Mouse (Mus musculus): Measurements from ENCODE around the gene Gm37240.

Gm37240 gene

DNA sequence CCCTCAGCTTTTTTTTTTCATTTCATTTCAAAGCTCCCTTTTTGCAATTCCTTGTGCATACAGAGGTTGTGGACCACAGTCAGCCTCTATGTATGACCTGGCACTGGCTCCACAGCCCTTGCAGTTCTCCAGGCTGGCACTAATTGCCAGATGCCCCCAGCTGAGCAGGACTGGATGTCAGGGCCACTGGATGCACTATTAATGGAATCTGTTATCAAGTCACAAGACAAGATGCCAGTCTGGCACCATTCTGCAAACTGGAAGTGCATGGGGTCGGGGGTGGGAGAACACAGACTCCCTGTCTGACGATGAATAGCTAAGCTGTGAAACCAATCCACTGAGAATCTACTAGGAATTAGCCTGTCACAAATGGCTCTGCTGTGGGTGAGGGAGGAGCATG lies 336.0 kb downstream of the Gm37240 start:
- no peak for DNase-seq

DNA sequence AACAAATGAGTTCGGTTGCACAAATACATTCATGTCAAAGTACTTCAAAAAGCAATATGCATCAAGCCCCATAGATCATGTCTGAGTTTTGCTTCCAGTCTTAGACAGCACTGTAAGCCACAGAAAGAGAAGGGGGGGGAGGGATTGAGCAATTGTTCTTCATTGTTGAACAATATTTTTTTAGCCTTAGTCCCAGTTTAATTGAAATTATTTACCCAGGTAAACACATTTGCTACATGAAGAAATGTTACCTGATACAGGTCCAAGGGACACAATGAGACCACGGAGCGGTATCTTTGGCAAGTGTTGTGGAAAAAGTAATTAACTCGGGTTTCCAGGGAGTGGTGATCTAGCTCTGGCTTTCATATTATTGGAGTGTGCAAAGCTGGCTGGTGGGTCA lies 337.0 kb downstream of the Gm37240 start:
- no peak for DNase-seq

DNA sequence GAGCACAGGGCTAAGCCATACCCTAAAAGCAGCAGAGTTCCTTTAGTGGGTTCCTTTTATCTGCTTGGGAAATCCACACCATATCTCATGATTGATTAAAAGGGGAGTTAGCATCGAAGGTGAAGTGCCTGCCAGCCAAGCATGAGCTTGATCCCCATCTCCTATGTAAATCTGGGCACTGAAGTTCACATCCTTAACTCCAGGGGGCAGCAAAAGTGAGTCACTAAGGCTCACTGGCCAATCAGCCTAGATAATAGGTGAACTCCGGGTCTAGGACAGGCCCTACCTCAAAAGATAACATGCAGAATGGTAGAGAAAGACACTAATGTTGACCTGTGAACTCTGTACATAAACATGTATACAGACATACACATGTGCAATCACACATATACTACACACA lies 343.7 kb downstream of the Gm37240 start:
- peak in 1 of 2 experiments; percentile 2 for DNase-seq

DNA sequence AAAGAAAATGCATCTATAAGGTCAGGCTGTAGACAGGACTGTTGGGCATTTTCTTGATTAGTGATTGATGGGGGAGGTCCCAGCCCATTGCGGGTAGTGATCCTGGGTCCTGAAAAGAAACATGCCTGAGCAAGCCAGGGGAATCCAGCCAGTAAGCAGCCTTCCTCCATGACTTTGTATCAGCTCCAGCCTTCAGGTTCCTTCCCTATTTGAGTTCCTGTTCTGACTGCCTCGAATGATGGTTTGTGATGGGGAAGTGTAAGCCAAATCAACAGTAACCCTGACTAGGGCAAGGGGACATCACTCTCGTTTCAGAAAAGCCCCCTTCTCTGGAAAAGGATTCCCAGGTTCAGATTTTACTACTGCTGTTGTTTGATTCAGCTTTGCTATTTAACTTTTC lies 344.6 kb downstream of the Gm37240 start:
- DNase-seq, result no peak

DNA sequence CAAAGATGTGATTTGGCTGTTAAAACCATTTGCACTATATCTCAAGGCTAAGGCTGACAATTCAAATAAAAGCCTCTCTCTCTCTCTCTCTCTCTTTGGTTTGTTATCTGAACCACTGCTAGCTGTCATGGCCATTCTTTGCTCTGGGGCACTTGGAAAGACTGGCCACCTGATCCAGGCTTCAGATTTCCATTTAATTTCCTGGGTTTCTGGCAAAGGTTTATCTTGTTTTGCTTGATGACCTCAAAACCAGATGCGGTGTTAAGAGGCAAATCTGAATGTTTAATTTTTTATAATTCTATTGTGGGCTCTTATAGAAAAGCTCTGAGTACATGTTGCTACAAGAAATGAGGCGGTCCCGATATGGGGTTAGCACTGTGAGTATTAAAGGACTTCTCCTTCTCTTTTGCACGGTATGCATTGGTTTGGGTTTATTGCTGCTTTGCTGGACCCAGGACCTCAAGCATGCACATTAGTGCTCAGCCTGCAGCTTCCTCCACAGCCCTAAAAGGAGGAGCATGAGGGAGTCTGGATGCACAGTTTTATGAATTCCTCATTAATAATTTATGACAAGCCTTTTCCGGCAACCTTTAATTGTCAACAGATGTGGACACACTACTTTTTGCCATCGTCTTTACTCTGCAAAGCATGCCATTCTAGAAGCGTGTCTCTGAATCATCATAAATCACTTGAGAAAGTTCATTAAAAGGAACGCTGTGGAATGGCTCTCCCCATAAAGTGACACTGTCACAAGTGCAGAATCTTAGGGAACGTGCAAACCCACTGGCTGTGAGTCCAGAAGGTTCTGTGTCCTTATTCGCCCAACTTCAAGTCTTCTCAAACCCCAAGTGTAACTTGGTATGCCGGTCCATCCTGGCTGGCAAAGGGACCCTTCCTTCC lies 351.4 kb downstream of the Gm37240 start:
- no peak for DNase-seq

DNA sequence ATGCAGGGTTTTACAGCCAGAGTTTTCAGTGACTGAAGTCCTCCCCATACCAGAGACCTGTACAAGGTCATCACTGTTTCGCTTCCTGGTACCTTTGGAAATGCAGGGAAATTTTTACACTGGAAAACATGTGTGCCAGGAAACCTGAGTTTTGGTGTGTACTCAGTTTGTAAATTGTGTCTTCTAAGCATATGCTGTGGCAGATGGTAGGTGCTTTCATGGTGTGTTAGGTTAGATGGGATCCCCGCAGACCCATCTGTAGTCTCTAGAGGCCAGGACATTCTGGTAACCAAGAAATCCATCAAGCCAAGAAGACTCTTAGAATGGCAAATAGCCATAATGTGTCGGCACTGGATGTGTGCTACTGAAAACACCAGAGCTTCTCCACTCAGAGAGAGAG lies 352.3 kb downstream of the Gm37240 start:
- DNase-seq, result no peak

DNA sequence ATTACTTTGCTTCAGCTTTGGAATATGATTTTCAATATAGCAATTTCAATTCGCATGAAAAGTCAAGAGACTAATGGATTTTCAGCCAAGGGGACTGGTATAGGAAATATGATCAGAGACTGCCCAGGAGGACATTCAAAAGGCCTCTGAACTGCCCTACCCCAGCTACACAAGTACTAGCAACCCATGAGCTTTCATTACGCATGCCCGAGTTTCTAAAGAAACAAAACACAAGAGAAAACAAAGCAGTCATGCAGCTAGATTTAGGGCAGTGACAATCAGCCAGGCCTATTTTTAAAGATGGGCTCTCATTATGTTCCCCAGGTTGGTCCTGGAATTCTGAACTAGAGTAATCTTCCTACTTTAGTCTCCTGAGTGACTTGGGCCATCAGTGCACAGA lies 354.9 kb downstream of the Gm37240 start:
- no peak for DNase-seq

DNA sequence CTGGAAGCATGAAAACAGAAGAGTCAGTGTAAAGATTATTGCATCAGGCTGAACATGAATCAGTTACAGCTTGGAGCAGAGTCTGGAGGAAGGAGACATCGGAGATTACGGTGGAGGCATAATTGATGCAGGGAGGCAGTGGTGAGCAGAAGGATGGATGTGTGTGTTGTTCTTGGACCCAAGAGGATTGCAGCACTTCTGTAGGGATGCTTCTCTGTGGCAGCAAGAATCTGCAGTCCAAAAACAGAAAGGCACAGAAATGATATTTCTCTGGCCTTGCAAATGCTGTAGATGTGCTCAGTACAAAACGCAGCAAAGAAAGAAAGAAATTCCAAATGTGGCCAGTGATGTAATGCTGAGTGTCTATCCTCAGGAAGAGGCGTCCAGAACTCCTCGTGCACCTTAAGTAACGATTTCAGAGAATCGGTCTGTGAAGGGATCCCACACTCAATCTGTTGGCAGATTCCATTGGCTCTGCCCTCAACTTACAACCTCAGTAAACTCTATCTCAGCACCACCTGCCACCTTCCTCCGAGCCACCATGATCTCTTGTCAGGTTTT lies 356.6 kb downstream of the Gm37240 start:
- DNase-seq, result no peak

DNA sequence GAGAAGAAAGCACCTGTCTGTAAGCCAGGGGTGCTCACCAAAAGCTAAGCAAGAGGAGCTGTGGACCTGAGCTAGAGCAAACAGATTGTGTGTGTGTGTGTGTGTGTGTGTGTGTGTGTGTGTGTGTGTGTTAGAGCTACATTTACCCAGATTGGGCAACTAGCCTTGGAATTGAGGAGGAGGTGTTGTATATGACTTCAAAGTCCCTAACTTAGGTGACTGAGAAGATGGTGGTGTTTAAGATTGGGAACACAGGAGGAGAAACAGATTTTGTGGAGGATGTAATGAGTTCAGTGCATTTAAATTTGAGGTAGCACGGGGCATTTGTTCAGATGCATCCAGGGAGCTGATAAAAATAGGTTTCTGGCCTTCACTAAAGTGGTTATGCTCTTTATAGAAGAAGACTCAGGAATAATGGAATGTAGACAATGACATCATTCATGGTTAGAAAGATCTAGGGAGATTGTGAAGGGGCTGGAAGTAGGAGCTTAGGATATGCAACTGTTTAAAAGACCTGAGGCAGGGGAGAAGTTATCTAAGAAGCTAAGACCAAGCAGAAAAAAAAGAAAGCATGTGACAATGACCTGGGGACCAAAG lies 365.9 kb downstream of the Gm37240 start:
- no peak for DNase-seq

DNA sequence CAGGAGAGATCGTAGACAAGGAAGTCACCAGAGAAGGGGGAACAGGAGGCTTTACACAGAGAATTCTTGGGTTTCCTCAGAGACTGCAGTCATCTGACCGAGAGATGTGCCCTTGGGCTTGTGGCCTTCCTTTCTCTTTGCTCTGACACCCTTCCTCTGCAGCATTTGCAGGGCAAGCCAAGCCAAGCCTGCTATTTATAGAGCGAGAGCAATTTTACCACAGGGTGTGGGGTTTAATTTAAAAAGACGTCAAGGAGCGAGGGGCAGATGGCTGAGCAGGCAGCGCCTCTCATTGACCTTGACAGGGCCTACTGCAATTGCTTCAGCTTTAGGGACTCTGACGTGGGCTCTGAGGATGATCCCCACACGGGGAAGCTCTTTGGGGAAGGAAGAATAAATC lies 368.6 kb downstream of the Gm37240 start:
- DNase-seq, result no peak

DNA sequence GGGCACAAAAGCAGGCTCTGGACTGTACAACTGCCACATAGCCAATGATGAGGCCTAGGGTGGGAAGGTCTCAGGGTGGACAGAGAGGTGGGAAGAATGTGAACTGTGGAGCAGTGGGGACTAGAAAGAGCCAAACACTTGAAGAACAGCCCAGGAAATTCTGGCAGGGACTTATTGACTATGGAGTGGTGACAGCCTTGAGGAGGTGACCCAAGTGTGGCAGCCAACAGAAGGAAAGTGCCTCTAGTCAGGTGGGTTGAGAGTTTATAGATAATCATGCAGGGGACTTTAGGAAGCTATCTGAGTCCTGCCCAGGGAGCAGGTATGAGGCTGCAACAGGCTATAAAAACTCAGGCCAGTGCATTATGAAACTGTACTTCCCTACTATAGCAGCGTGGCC lies 369.2 kb downstream of the Gm37240 start:
- DNase-seq, result no peak

DNA sequence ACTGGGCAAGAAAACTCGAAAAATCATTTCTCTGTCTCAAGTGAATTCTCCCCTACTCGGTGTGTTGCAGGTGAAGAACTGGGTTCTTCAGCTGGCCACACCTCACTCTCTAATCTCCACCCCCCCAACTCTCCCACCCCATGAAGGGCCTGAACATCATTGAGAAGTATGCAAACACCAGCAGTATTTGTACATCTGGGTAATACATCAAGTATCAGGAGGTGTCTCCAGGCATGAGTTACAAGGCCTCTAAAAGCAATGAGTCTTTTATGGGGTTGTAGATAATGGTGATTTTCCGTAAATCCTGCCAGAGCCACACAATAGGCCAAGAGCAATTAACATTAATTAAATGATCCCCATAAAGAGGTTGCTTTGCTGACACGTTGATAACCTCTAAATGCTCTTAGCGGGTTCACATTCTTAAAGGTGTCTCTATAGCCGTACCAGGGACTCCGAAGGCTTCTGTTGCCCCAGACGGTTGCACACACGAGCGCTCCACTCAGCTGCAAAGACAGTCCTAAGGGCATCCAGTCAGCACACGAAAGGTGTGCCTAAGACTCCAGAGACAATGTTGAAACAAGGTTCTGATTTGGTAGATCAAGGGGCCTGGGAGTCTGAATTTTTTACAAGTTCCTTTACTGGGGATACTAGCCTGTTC lies 370.4 kb downstream of the Gm37240 start:
- DNase-seq, result no peak

DNA sequence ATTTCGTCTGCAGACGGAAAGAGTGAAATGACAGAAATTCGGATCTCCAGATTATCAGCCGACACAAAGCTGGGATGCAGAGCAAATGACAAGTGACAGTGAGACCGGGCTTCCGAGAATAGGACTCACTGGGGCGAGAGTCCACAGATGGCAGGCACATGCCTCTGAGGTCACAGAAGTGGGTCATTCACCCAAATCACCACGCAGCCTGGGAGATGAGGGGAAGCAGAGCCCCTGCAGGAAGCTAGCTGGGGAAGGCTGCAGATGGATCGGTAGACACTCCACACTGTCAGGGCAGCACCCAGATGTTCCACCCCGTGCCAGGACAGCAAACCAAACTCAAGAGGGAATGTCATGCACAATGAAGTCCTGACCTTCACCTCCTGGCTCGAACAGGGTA lies 372.6 kb downstream of the Gm37240 start:
- no peak for DNase-seq

DNA sequence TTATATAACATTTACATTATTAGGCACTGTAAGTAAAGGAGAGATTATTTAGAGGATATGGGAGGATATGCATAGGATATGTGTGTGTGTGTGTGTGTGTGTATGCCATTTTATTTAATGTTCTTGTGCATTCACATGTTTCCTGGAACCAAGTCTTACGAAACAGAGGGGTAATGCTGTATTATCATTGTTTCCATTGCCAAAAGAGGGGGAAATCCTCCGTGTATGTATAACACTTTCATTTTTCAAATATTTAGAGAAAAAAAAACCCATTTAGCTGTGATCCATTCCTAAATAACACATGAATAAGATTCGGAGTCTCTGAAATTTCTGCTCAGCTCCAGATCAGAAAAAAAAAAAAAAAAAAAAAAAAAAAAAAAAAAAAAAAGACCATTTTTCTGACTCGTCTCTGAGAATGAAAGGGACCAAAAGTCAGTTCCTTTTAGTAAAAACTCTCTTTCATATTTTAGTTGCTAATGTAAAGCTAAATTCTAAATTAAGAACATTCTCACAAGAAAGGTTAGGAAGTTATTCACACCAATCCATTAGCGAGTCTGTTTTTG lies 378.5 kb downstream of the Gm37240 start:
- DNase-seq, result no peak

DNA sequence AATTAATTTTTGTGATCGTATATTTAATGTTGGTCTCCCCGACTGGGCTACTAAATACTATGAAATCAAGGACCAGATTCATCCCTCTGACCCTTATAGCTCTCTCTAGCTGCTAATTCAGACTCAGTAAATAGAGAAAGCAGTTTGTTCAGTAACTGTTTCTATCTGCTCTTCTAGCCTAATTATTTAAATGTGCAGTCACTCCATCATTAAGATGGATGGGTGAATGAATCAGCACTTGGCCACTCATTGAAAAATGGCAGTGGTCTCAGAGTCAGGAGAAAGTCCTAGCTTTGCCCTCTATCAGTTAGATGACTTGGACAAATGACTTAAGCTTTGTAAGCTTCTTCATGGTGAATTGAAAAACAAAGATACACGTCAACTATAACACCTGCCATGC lies 387.2 kb downstream of the Gm37240 start:
- DNase-seq, result no peak

DNA sequence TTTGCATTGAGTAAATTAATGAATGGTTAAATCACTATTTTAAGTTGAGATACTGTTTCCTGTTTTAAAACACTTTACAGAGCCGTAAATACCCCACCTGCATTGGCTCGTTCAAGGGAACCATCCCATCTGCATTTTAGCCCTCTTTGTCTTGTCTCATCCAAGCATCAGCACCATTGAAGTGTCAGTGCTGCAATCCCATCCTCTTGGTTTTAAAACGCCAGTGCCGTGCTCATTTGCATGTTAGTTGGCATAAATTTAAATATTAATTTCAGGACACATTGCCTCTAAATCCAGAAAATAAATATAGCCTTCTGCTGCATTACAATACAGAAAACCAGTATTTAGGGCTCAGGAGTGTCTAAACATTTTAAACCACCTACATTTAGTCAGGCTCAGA lies 391.2 kb downstream of the Gm37240 start:
- DNase-seq, result no peak

DNA sequence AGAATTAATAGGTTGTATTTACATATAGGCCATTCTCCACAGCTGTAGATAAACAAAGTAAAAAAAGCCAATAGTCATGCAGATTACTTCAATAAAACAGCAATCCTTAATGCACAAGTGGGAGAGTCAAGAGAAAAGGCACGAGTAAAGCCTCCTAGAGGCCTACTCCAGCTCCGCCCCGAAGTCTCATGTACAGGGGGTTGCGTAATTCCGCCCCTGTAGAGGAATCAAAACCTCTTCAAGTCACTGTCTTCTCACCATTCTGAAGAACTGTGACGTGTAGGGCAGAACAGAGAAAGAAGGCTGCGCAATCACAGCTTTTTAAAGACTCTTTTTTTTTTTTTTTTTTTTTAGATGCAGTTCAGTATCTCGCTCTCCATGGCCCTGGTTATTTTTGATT lies 393.5 kb downstream of the Gm37240 start:
- no peak for DNase-seq

DNA sequence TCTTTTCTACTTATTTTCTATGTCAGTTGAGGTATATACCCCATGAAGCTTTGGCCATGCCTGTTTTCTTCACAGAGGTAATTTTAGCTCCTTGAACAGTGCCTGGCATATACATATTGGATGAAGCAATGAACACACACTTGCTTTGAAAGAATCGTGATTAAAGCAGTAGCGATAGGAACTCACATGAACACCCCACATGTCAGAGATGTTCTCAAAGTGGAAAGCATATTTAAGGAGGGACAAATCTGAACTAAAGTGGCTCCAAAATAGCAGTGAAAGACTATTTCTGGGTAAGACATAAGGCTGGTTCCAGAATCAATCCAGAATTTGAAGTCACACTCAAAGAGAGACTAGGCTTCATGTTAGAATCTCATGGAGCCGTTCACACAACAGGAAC lies 397.1 kb downstream of the Gm37240 start:
- no peak for DNase-seq

DNA sequence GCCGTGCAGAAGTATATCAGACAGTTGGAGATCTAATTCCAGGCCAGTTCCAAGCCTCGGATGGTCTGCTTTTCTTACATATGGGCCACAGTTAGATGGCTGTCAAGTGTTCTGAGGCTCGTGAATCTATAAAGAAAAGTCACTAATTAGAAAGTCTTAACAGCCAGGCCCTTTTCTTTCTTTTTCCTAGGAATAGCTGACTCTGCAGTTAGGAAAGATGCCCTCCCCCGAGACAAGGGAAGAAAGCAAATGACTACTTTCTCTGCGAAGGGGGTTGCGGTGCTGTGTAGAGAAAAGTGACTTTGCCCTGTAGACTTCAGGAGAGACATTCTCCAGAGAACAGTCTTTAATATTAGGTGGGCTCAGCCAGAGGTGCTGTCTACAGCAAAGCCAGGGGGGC lies 399.9 kb downstream of the Gm37240 start:
- no peak for DNase-seq

DNA sequence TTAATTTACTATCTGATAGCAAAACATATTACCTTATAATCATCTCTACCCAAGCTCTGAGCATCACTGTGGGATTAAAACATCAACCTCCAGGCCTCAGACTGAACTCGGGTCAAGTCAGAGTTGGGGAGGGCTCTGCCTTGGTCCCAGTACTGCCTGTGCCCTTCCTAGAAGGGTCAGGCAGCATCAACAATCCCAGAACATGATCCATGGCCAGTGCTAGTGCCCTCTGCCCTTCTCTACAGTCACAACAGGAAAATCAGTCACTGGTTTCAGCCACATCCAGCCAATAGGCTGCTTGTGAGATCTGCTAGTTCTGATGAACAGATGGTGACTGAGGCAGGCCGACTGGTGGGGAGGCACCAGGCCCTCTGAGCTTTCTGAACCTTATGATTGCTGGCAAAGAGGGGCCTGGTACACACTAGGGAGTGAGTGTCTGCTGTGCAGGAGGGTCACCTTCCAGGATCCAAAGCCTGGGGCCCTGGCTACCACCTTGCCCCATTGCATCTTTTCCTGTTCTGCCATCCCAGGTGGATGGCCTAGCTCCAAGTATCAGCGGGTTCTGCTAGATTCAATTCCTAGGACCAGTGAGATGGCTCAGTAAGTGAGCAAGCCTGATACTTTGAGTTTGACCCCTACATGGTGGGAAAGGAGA lies 401.7 kb downstream of the Gm37240 start:
- no peak for DNase-seq

DNA sequence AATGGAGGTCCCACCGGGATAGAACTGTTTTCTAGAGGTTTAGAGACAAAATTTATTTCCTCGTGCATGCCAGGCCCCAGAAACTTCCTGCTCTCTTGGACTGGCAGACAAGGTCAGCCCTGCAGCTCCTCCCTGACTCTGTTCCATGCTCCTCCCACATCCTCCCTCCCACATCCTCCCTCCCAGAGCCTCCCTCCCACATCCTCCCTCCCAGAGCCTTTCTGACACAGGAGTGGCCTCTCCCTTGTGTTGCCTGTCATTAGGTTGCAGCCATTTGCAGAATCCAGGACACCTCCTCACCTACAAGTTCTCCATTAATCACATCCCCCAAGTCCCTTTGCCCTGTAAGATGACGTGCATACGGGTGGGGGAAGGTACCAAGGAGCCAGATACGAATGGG lies 404.7 kb downstream of the Gm37240 start:
- peak in 1 of 2 experiments; percentile 2 for DNase-seq

DNA sequence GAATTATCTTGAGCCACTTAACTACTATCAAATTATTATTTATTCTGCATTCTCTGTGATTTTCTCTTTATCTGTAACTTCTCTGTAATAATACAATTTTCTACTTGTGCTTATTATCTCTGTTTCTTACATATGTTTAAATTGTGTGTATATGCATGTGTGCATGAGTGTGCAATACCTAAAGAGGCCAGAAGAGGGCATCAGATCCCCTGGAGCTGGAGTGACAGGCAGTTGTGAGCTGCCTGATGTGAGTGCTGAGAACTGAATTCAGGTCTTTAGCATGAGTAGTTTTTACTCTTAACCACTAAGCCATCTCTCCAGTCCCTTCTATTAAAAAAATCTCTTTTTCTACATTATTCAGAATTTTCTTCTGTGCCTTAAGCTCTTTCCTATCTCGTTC lies 406.7 kb downstream of the Gm37240 start:
- DNase-seq, result no peak

DNA sequence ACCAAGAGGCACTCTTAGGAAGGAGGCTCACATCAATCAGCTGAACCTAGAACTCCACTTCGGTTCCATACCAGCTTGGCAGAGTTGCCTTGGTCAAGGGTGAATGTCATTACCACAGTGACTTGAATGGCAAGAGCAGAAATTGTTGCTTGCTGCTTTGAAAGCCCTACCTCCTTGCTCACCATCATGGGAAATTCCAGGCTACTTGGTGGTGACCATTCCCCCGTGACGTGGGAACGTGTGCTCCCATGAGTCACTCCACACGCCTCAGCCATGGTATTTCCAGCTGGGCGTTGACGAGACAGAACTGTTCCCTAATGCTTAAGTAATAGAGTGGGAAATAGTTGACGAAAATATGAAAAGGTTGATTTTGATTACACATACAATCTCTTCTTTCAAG lies 408.6 kb downstream of the Gm37240 start:
- no peak for DNase-seq
